Mouse (Mus musculus) cerebellum, postnatal 10 days (tissue): ENCODE measurements around the gene Arhgef25.

Experiments used
- DNase-seq, 2 experiments: peaks; one replicate each; pipeline ENCODE4 v3.0.0; 2021; ENCODE audit warnings: mixed read lengths in 2 of 2

Arhgef25 gene

DNA sequence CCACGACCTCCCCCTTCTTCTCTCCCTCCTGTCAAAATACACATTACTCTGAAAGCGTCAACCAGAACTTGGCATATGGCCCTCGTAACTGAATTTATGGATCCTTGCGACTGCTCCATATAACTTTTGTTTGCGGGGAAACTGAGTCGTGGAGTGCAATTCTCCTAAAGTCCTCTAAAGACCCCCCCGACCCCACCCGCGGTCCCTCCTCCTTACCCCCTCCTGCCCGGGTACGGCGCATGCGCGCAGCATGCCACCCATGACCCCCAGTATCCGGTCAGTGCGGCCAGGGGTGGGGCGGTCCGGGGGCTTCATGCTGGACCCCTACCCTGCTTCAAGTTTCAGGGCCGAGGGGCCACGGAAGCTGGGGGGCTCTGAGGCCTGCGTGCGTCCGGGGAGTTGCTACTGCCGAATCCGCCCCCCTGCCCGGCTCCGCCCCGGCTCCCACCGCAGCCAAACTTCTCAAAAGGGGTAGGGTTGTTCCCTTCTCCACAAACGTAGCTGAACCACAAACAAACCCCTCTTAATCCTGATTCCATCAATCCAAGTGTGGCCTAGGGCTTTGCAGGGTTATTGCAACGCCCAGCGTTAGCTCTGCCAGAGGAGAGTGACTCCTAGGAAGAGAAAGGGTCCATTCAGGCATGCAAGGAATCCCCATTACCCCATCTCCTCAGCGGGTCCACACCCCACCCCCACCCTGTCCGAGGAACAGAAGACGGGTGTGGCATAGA lies at the start of gene Arhgef25:
Arhgef25 (minus strand) TSS at position 433 of the 731 bp plus-strand sequence.
- DNase-seq, result peak; percentile 69 to 74

GRCm38 (mm10) chr10:127238241-127238824 lies 48.5 kb upstream of the Arhgef25 start:
- no peak for DNase-seq

- no peak for DNase-seq
These were observed 46.7 kb upstream of the Arhgef25 start for GRCm38 (mm10) chr10:127236541-127236940.

GRCm38 (mm10) chr10:127233141-127233540 lies 43.3 kb upstream of the Arhgef25 start:
- DNase-seq, result peak; percentile 27 to 42

- DNase-seq, result peak; percentile 39 to 43
These were observed 41.9 kb upstream of the Arhgef25 start for GRCm38 (mm10) chr10:127231741-127232140.

DNA sequence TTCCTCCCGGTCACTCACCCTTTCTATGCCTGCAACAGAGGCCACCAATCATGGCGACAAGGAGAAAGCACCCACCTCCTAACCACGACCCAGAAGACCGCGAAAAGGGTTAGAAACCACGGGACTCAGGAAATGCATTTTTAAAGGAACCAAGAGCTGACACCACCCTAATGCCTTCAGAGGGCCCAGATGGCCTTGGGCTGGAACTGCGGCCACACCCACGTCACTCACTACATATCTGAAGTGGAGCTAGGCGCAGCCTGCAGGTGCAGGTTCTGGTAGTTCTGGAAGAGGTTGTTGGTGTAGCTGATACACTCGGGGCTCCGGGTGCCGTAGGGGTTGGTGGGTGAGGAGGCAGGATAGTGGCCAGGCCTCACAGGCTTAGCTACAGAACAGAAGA lies 40.8 kb upstream of the Arhgef25 start:
- DNase-seq, result no peak

DNA sequence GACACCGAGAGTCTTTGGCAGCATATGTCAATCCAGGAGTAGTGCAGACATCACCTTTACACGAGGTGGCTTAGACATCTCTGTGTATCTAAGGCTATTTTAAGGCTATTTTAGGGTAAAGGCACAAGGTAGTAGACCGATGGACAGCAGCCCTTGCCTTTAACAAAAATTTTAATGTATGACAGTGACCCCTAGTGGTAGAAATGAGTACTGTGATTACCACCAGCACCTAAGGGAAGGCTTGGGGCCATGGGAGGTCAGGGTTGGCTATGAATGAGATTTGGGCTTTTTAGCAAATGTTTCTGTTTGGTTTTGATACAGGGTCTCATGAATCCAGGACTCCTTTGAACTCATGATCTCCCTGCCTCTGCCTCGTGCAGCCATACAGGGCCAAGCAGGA lies 39.0 kb upstream of the Arhgef25 start:
- DNase-seq, result peak; percentile 70 to 92

GRCm38 (mm10) chr10:127227163-127227562 lies 37.3 kb upstream of the Arhgef25 start:
- DNase-seq, result no peak

GRCm38 (mm10) chr10:127226318-127226895 lies 36.5 kb upstream of the Arhgef25 start:
- peak; percentile 44 to 49 for DNase-seq

- DNase-seq, result no peak
These were observed 35.8 kb upstream of the Arhgef25 start for GRCm38 (mm10) chr10:127225732-127226131.

DNA sequence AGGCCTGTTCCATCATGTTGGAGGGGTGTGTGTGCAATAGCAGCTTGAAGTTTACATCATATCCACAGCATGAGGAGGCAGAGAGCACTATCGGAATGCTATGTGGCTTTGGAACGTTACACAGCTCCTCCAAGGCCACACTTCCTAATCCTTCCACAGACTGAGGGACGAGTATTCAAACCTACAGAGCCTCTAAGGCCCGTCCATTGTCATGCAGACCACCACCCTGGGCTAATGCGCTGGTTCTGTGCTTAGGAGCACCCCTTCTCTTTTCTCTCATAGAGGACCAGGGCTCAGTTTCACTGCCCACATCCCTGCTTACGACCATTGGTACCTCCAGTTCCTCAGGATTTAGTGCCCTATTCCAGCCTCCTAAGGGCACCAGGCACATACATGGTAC lies 35.3 kb upstream of the Arhgef25 start:
- DNase-seq, result no peak

- DNase-seq, result no peak
These were observed 28.5 kb upstream of the Arhgef25 start for GRCm38 (mm10) chr10:127218339-127218738.

GRCm38 (mm10) chr10:127217177-127217576 lies 27.3 kb upstream of the Arhgef25 start:
- DNase-seq, result peak in 1 of 2 experiments; percentile 0

GRCm38 (mm10) chr10:127216456-127216855 lies 26.6 kb upstream of the Arhgef25 start:
- peak in 1 of 2 experiments; percentile 3 for DNase-seq

DNA sequence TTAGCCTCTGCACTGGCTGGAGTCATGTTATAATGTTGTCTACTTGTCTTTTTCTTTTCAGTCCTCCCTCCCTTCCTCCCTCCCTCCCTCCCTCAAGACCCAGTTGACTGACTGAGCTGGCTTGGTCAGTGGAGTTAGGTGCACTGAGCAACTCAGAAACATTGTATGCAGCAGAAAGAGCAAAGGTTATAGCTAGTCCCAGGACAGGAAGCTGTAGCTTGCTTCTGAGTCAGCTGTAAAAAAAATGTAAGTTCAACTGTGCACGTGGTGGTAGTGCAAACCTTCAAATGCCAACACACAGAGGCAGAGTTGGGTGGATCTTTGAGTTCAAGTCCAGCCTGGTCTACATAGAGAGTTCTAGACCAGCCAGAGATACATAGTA lies 24.5 kb upstream of the Arhgef25 start:
- DNase-seq, result no peak

DNA sequence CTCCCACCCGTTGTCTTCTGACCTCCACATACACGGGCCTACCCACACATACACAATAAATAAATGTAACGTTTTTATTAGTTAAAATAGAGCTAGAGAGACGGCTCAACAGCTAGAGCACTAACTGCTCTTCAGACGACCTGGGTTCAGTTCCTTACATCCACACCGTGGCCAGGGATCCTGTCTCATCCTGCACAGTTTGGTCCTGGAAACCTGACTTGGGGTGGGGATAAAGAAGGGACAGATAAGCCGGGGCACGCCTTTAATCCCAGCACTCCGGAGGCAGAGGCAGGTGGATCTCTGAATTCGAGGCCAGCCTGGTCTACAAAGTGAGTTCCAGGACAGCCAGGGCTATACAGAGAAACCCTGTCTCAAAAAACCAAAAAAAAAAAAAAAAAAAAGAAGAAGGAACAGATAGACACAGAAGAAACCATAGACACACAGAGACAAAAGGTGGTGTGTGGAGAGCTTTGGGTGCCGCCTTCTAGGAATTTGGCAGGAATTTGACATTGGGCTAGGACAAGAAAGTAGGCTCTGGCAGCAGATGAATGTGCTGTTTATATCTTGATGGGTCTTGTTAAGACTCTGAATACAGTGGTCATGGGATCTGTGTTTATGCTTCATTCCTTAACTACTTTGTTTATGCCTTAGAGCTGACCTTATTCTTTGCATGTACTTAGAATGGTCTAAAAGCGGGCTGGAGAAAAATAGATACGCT lies 24.0 kb upstream of the Arhgef25 start:
- DNase-seq, result peak in 1 of 2 experiments; percentile 3

DNA sequence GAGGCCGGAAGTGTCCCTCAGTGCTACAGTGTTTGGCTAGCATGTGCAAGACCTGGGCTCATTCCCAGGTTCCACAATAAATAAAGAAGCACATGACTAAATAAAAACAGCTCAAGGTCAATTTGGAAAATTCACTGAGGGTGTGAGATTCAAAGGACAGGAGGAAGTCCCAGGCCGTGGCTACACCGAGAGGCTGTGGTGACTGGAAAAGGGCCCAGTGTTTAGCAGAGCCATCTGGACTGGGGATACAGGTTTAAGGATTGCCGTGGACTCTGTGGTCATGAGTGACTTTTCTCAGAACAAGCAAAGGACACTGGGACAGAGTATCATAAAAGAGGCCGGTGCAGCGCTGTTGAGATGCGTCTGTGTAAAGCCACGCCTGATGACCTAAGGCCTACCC lies 23.4 kb upstream of the Arhgef25 start:
- peak in 1 of 2 experiments; percentile 18 for DNase-seq

GRCm38 (mm10) chr10:127211414-127211854 lies 21.6 kb upstream of the Arhgef25 start, which contains the start of gene Pip4k2c:
TSS of gene Pip4k2c (minus strand) at chr10:127211585.
- DNase-seq, result peak; percentile 95 to 96

DNA sequence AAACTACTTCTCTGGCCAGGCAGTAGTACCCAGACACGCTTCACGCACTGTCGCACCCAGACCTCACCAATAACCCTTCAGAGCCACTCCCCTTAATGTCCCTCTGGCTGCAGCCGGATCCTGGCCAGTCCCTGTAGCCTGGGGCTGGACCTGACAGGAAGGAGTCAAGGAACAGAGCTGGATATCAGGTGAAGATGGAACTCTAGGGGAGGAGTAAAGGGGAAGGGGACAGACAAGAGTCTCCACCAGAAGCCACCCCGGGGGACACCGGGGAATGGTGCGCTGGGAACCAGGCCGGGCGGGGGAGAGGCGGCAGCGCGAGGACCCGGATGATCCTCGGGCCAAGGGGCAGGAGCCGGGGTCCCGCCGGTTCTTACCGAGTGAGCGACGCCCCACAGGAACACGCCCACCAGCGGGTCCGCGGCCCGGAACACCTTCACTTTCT lies 21.1 kb upstream of the Arhgef25 start:
- DNase-seq, result no peak

DNA sequence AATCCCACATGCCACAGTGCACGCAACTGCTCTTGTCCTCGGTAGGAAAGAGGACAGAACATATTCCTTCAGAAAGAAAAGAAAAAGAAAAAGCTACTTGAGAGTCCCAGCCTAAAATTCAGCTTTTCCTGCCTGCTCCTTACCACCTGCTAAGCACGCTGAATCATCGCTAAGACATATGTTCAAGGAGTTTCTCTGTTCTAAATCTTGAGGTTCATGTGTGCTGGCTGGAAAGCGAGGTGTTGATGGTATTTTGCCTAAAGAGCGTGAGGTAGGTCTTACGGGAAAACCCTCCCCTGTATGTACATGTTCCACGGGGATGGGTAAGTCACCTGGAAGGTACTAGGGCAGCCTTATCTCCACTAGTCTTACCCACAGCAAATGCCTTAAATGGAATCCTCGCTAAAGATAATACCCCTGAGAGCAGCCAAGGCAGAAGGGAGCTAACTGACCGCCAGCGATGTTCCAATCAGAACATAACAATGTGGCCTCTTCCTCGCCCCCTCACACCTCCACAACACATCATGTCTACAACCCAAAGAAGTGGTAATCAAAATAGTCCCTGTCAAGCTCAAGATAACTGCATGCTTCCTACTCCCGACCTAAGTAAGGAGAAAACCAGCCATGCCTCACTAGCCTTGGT lies 20.2 kb upstream of the Arhgef25 start:
- no peak for DNase-seq

DNA sequence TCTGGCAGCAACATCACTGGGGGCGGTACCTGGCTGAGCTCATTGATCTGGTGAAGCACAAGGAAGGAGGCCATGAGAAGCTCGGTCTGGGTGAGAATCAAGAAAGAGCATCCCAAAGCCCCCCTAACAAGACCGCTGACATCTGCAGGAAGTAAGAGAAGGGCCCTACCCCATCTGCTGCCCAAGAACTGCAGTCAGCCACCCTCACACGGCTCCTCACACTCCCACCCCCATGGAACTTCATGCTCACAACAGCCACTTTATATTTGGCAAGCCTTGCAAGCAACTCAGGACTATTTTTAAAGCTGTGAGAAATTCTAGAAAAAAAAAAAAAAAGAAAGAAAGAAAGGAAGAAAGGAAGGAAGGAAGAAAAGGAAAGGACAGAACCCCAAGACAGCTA lies 19.0 kb upstream of the Arhgef25 start:
- DNase-seq, result peak in 1 of 2 experiments; percentile 0

DNA sequence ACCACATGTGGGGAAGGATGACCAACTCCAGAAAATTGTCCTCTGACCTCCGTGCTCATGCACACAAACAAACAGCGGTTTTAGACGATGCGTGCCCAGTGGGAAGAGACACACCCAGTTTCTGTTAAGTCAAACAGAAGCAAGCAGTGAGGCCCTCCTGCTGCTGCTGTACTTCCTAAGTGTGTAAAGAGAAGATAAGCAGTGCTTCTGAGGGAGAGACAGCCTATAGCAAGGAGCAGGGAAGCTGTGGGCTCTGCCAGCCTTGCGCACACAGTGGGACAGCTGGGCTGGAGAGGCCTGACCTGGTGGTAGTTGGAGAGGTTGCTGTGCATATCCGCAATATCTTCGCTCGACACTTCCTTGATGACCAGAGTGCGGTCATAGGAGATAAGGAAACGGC lies 15.5 kb upstream of the Arhgef25 start:
- peak in 1 of 2 experiments; percentile 1 for DNase-seq

GRCm38 (mm10) chr10:127204589-127204988 lies 14.7 kb upstream of the Arhgef25 start:
- peak in 1 of 2 experiments; percentile 0 for DNase-seq
